Mouse (Mus musculus) CD8-positive naive resting alpha-beta T cell, adult 2 months (primary cell): ENCODE data around the gene Scgb2b17.
"Not testable (repeated sequence)": the region's sequence is repeated elsewhere in the genome, so short reads cannot be mapped to it uniquely, and the experiment has no call there.

Experiments used
- DNase-seq, 2 experiments: peaks; one replicate each; pipeline ENCODE4 v3.0.0; 2022; ENCODE audit warnings: low read depth in 2 of 2, low spot score in 2 of 2

Scgb2b17 gene

DNA sequence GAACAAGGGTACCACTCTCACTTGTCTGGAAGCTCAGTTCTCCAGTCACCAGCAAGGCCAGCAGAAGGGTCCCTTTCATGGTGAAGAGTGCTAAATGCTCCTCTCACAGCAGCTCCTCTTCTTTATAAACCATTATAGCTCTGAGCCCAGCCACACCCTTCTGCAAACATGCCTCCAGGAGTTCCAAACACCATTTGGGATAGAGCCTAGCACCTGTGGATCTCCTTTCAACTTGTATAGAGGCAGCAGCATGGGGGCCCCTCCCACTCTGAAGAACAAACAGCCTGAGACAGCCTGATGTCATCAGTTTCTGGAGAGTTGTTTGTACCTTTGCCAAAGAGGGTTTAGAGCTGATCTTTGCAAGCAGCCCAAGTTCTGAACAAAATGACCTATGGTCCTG, at the start of gene Scgb2b17:
TSS of gene Scgb2b17 (minus strand) at position 101 of the 400 bp plus-strand sequence.
- not testable (repeated sequence) for DNase-seq

DNA sequence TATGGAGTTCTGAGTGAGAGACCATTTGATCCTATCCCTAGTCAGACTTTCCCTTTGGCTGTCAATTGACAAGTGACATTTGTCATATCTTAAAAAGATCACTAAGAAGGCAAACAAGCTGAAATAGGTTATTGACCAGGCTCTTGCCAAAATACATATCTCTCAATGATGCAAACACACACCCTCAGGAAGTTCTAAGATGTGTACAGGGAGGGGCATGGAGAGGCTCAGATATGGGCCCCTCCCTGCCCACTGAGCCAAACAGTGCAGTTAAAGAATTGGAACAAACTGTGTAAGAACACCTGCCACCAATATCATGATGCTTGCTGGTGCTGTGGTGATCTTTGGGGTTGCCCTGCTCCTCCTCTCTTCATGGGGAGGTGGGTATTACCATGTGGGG, 6.8 kb upstream of the Scgb2b17 start, which contains the start of gene Scgb1b17:
TSS of gene Scgb1b17 (plus strand) at position 301 of the 400 bp plus-strand sequence.
- DNase-seq, result not testable (repeated sequence)
